Mouse (Mus musculus) kidney, postnatal 36 days (tissue): ENCODE measurements around the gene Sirt2.

ENCODE experiments used
- DNase-seq, 2 experiments: peaks; one replicate each; pipeline ENCODE4 v3.0.0; 2021 to 2022; ENCODE audit warnings: mixed read lengths in 2 of 2

The Sirt2 gene

GRCm38 (mm10) chr7:28817957-28818356 is 51.4 kb downstream of the Sirt2 start:
- DNase-seq, result no peak

GRCm38 (mm10) chr7:28818436-28818835 is 51.9 kb downstream of the Sirt2 start:
- no peak for DNase-seq

GRCm38 (mm10) chr7:28818861-28819452 is 52.4 kb downstream of the Sirt2 start:
- no peak for DNase-seq

- DNase-seq, result no peak
Measured at GRCm38 (mm10) chr7:28819571-28819970, 53.0 kb downstream of the Sirt2 start.

- peak; percentile 77 to 78 for DNase-seq
Measured at GRCm38 (mm10) chr7:28820358-28821260, 54.1 kb downstream of the Sirt2 start.

- peak; percentile 65 to 72 for DNase-seq
Measured at GRCm38 (mm10) chr7:28821261-28821831, 54.8 kb downstream of the Sirt2 start.

- no peak for DNase-seq
Measured at GRCm38 (mm10) chr7:28822556-28822955, 56.0 kb downstream of the Sirt2 start.

GRCm38 (mm10) chr7:28822993-28823903 is 56.7 kb downstream of the Sirt2 start:
- DNase-seq, result peak; percentile 59 to 70

- DNase-seq, result no peak
Measured at GRCm38 (mm10) chr7:28823932-28824331, 57.4 kb downstream of the Sirt2 start.

GRCm38 (mm10) chr7:28824941-28825685 is 58.6 kb downstream of the Sirt2 start, which contains the start of gene Ech1:
Ech1 (plus strand) TSS chr7:28825217.
- DNase-seq, result peak; percentile 94 to 95

GRCm38 (mm10) chr7:28825686-28826401 is 59.3 kb downstream of the Sirt2 start:
- peak; percentile 50 to 62 for DNase-seq

- DNase-seq, result no peak
Measured at GRCm38 (mm10) chr7:28826402-28826772, 59.9 kb downstream of the Sirt2 start.

- DNase-seq, result peak; percentile 77 to 87
Measured at GRCm38 (mm10) chr7:28827338-28827737, 60.8 kb downstream of the Sirt2 start.

- peak; percentile 31 to 43 for DNase-seq
Measured at GRCm38 (mm10) chr7:28829821-28830220, 63.3 kb downstream of the Sirt2 start.

GRCm38 (mm10) chr7:28830981-28831380 is 64.4 kb downstream of the Sirt2 start:
- DNase-seq, result no peak

- DNase-seq, result peak in 1 of 2 experiments; percentile 25
Measured at GRCm38 (mm10) chr7:28831411-28832125, 65.0 kb downstream of the Sirt2 start.

- DNase-seq, result peak in 1 of 2 experiments; percentile 15
Measured at GRCm38 (mm10) chr7:28832137-28832536, 65.6 kb downstream of the Sirt2 start.

- DNase-seq, result no peak
Measured at GRCm38 (mm10) chr7:28833723-28834347, 67.3 kb downstream of the Sirt2 start, which contains the start of gene Lgals4. Lgals4 (plus strand) TSS chr7:28833854.

GRCm38 (mm10) chr7:28836936-28837335 is 70.4 kb downstream of the Sirt2 start:
- DNase-seq, result peak; percentile 43 to 47
